Mouse (Mus musculus) inflammation-experienced regulatory T-cells, adult 16 weeks (primary cell): Measurements from ENCODE around the gene B9d1. TPM values are rescaled to one million over a fixed set of nuclear protein-coding genes. Genes with fewer than 3 reads are reported as not detected.

Experiments
- polyA plus RNA-seq: library from polyadenylated mRNA; unstranded; fragments of 100-300 nt; shearing (Covaris generic); gene quantifications from one replicate; pipeline ENCODE4 v1.2.1, GENCODE M21; 2017

Gene B9d1
- polyA plus RNA-seq = 3.6 TPM

GRCm38 (mm10) chr11:61504713-61505257, at the start of gene B9d1:
Gene B9d1, plus strand, starts transcription at chr11:61505144.

GRCm38 (mm10) chr11:61484613-61485540, 20.1 kb upstream of the B9d1 start, which contains the start of gene Mfap4:
Gene Mfap4, plus strand, starts transcription at chr11:61485431.

GRCm38 (mm10) chr11:61494129-61494997, 10.6 kb upstream of the B9d1 start, which contains the start of gene Mapk7:
Gene Mapk7, minus strand, starts transcription at chr11:61494406.

Other genes with a start within 250 kb of the B9d1 start
- gene Aldh3a2, start 237.7 kb upstream of the B9d1 start, polyA plus RNA-seq = 62.6 TPM
- gene Slc47a2, start 162.3 kb upstream of the B9d1 start, polyA plus RNA-seq = not detected
- gene Slc47a1, start 126.8 kb upstream of the B9d1 start, polyA plus RNA-seq = not detected
- gene Rnf112, start 51.0 kb upstream of the B9d1 start, polyA plus RNA-seq = not detected
- gene Mfap4, start 19.7 kb upstream of the B9d1 start, polyA plus RNA-seq = not detected
- gene Mapk7, start 10.7 kb upstream of the B9d1 start, polyA plus RNA-seq = 37.7 TPM
- gene Epn2, start 74.5 kb downstream of the B9d1 start, polyA plus RNA-seq = 0.80 TPM
- 430 TPM for gene Grap, start 148.1 kb downstream of the B9d1 start, polyA plus RNA-seq
- gene Fam83g, start 178.9 kb downstream of the B9d1 start, polyA plus RNA-seq = 3.7 TPM
- 0.18 TPM for gene Slc5a10, start 215.7 kb downstream of the B9d1 start, polyA plus RNA-seq